Mouse (Mus musculus): ENCODE measurements around the gene Ccl17.

GRCm38 (mm10) chr8:94794782-94795181 is 15.5 kb upstream of the Ccl17 start:
- TF ChIP-seq POLR2A (IDR thresholded peaks at IDR 0.05; ENCODE audit: low read depth, low read length) (no peak), CTCF (IDR thresholded peaks at IDR 0.05; ENCODE audit: extremely low read depth, insufficient read depth, insufficient read length, insufficient replicate concordance) (no peak)
